ENCODE assay signal across 9 mouse cellular contexts in genomic region chr11:11114234-11115030, GRCm38 (mm10). TPM values are rescaled to one million over a fixed set of nuclear protein-coding genes. Genes with fewer than 3 reads are reported as not detected.
DNase-seq lines count a peak whose midpoint lies in the region; ATAC-seq and TF ChIP-seq lines count a peak whose summit lies in the region.
"Had no signal": no experiment of that assay in that cellular context is flagged by ENCODE, and none has a peak within 500 bp of the region (broad histone marks: within the 10 kb centered on the region; RNA-seq: fewer than 3 reads in every experiment).

No protein-coding gene starts in this region.

- no peak overlapping the region for H3K27ac ChIP-seq in heart, embryonic 11.5 days (ENCODE audit: low read depth, low read length)
- no peak overlapping the region for H3K27ac ChIP-seq in ES-E14 (ENCODE audit: insufficient read depth, low read depth, low read length, poor library complexity, severe bottlenecking)
- no peak overlapping the region for H3K27ac ChIP-seq in forebrain, embryonic 14.5 days (ENCODE audit: low read depth, low read length)
- no peak overlapping the region for H3K27ac ChIP-seq in limb, embryonic 15.5 days
- H3K27ac ChIP-seq: heart, adult 2 months had no signal

- H3K4me1 ChIP-seq in heart, embryonic 11.5 days (ENCODE audit: control insufficient read depth, insufficient read depth, low read length), result 0 out of 2 replicates have a peak, but pooled peaks cover 7% of the 10 kb centered on the region
- peaks cover 0 to 3% of the 10 kb centered on the region in 2 experiments; a peak in 1 of 4 replicates for H3K4me1 ChIP-seq in ES-E14 (ENCODE audit: control insufficient read depth in 2 of 2, insufficient read depth in 2 of 2, low read length in 2 of 2, poor library complexity in 1 of 2)
- H3K4me1 ChIP-seq in forebrain, embryonic 14.5 days (ENCODE audit: control insufficient read depth, insufficient read depth, low read length), result peaks cover 19% of the 10 kb centered on the region; the same call in 1 of the 2 replicates
- peaks cover 31% of the 10 kb centered on the region for H3K4me1 ChIP-seq in limb, embryonic 15.5 days

- no peak overlapping the region for H3K9ac ChIP-seq in heart, embryonic 11.5 days (ENCODE audit: low read depth, low read length)
- H3K9ac ChIP-seq in ES-E14 (ENCODE audit: insufficient read depth, low read depth, low read length, poor library complexity, severe bottlenecking), result no peak overlapping the region
- H3K9ac ChIP-seq in forebrain, embryonic 14.5 days (ENCODE audit: low read length), result peak overlapping the region; percentile 54
- no peak overlapping the region for H3K9ac ChIP-seq in limb, embryonic 15.5 days

- H3K36me3 ChIP-seq in heart, embryonic 11.5 days (ENCODE audit: control insufficient read depth, insufficient read depth, low read length), result no peaks in the 10 kb centered on the region
- H3K36me3 ChIP-seq in ES-E14 (ENCODE audit: control insufficient read depth, insufficient read depth, low read length, poor library complexity, severe bottlenecking), result no peaks in the 10 kb centered on the region
- H3K36me3 ChIP-seq in forebrain, embryonic 14.5 days (ENCODE audit: control insufficient read depth, insufficient read depth, low read length), result no peaks in the 10 kb centered on the region
- no peaks in the 10 kb centered on the region for H3K36me3 ChIP-seq in limb, embryonic 15.5 days

- in situ Hi-C loops in ES-E14 (cut with MboI; ENCODE audit: low sequenced_read_pairs in 2 of 2, unreplicated experiment in 2 of 2), result no loop called here

- no peaks in the 10 kb centered on the region for H3K9me3 ChIP-seq in heart, embryonic 11.5 days (replicated peaks; ENCODE audit: control insufficient read depth, low read length)
- H3K9me3 ChIP-seq in ES-E14 (ENCODE audit: control insufficient read depth, insufficient read depth, low read depth, low read length), result no peaks in the 10 kb centered on the region
- H3K9me3 ChIP-seq in forebrain, embryonic 14.5 days (replicated peaks; ENCODE audit: control insufficient read depth, low read length), result no peaks in the 10 kb centered on the region
- H3K9me3 ChIP-seq in limb, embryonic 15.5 days, result no peaks in the 10 kb centered on the region

- H3K27me3 ChIP-seq in heart, embryonic 11.5 days (ENCODE audit: control insufficient read depth, insufficient read depth, low read length), result peaks cover 57% of the 10 kb centered on the region
- H3K27me3 ChIP-seq in forebrain, embryonic 14.5 days (replicated peaks; ENCODE audit: control insufficient read depth, insufficient read depth, low read length), result peaks cover 42% of the 10 kb centered on the region
- peaks cover 58% of the 10 kb centered on the region for H3K27me3 ChIP-seq in limb, embryonic 15.5 days

- 1% methylated on average over 34 of the region's 34 CpGs for WGBS in heart, embryonic 11.5 days (ENCODE audit: insufficient replicate concordance)
- WGBS in forebrain, embryonic 14.5 days, result under 1% methylated on average over 34 of the region's 34 CpGs
- WGBS in limb, embryonic 15.5 days, result under 1% methylated on average over 34 of the region's 34 CpGs

- peak overlapping the region; percentile 80 for H3K4me2 ChIP-seq in heart, embryonic 11.5 days
- peak overlapping the region; percentile 94 for H3K4me2 ChIP-seq in forebrain, embryonic 14.5 days (ENCODE audit: low read length)
- H3K4me2 ChIP-seq in limb, embryonic 15.5 days, result peak overlapping the region; percentile 91

- DNase-seq in heart, adult 9 months (ENCODE audit: low spot score in 2 of 2), result no peak
- DNase-seq in ES-E14 (ENCODE audit: low read depth, low spot score), result no peak
- DNase-seq in forebrain, embryonic 14.5 days (ENCODE audit: low spot score), result peak; percentile 46
- no peak for DNase-seq in thymus, postnatal 0 days (ENCODE audit: low spot score)
- DNase-seq in urinary bladder, postnatal 10 days (ENCODE audit: low spot score), result no peak

- ATAC-seq in heart, embryonic 11.5 days (replicated peaks; ENCODE audit: insufficient number of reproducible peaks, low FRiP score, low TSS enrichment), result peak; percentile 20; the same call in 1 of the 2 replicates
- peak; percentile 43 for ATAC-seq in forebrain, embryonic 14.5 days
- peak; percentile 3; the same call in 1 of the 2 replicates for ATAC-seq in limb, embryonic 15.5 days (ENCODE audit: insufficient number of reproducible peaks, low FRiP score, low TSS enrichment, low read depth)
- no peak for ATAC-seq in inflammation-experienced regulatory T-cells, adult 6 months

- peak overlapping the region; percentile 50 for H3K4me3 ChIP-seq in heart, embryonic 11.5 days (ENCODE audit: low read depth, low read length)
- peak overlapping the region; percentile 32 to 73 for H3K4me3 ChIP-seq in ES-E14 (ENCODE audit: insufficient read depth in 1 of 2, low read depth in 1 of 2, low read length in 2 of 2, poor library complexity in 1 of 2, severe bottlenecking in 1 of 2)
- peak overlapping the region; percentile 49 for H3K4me3 ChIP-seq in forebrain, embryonic 14.5 days (ENCODE audit: low read depth, low read length)
- peak overlapping the region; percentile 49 for H3K4me3 ChIP-seq in limb, embryonic 15.5 days
- H3K4me3 ChIP-seq: heart, adult 2 months had no signal

TF ChIP-seq in ES-E14, 5 proteins besides CTCF, POLR2A, EP300 and RAD21:
- TF ChIP-seq ZC3H11A (IDR thresholded peaks at IDR 0.05; ENCODE audit: borderline replicate concordance, low read depth, low read length) (no peak), HCFC1 (IDR thresholded peaks at IDR 0.05; ENCODE audit: borderline replicate concordance, insufficient read depth, low read length) (no peak), MAFK (IDR thresholded peaks at IDR 0.05; ENCODE audit: insufficient read depth, low read depth, low read length) (no peak), ZNF384 (IDR thresholded peaks at IDR 0.05; ENCODE audit: low read depth, low read length) (no peak)

RNA-seq across cellular contexts. Expression of gene Vwc2, which starts 0.4 kb away (rescaled TPM):
- 0.16 and 0.31 TPM in 2 replicates for polyA plus RNA-seq in heart, embryonic 11.5 days (2014; fragmentation: Nextera tagmentation; extraction: Ambion mirVana)
- total RNA-seq in ES-E14 (2012; rRNA removed), result 0.49 and 1.1 TPM in 2 replicates
- 4.1 and 4.8 TPM in 2 replicates for polyA plus RNA-seq in forebrain, embryonic 14.5 days (2014; fragmentation: Nextera tagmentation; extraction: Ambion mirVana)
- 5.3 and 6.3 TPM in 2 replicates for polyA plus RNA-seq in limb, embryonic 15.5 days (2015; fragmentation: Nextera tagmentation; extraction: Ambion mirVana)
- polyA plus RNA-seq in thymus, postnatal 0 days (2015; fragmentation: Nextera tagmentation; extraction: Ambion mirVana), result 0.06 and 0.12 TPM in 2 replicates
- polyA plus RNA-seq in inflammation-experienced regulatory T-cells, adult 6 months (2017; shearing (Covaris generic)), result under 1 TPM; 0.13 to 0.34 (median 0.30) TPM
- total RNA-seq: heart, adult 2 months had no signal
